Mouse (Mus musculus): Measurements from ENCODE around the gene Gfi1b. TPM values are rescaled to one million over a fixed set of nuclear protein-coding genes. Genes with fewer than 3 reads are reported as not detected.

Gfi1b gene
- polyA plus RNA-seq, 2 experiments = 72.5 to 89.2 TPM

DNA sequence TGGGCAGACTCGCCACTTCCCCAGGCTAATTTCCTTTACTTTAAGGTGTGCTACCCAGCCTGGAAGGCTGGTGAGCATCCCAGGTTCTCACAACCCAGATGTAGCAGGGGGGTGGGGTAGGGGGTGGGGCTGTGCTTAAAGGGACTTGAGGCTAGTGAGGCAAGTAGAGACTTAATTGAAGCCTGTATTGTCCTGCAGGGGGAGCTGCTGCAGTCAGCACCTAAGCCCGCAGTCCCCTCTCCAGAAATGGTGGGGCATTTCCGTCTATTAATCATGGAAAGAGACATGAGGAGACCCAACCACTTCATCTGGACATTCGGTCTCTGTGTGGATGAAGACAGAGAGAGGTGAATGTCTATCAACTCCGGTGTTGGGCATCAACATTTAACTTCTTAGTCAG, 5.4 kb downstream of the Gfi1b start:
- peak overlapping the region; percentile 98 for H3K27ac ChIP-seq
- WGBS (ENCODE audit: insufficient replicate concordance) = 31% methylated on average over 5 of the region's 5 CpGs

DNA sequence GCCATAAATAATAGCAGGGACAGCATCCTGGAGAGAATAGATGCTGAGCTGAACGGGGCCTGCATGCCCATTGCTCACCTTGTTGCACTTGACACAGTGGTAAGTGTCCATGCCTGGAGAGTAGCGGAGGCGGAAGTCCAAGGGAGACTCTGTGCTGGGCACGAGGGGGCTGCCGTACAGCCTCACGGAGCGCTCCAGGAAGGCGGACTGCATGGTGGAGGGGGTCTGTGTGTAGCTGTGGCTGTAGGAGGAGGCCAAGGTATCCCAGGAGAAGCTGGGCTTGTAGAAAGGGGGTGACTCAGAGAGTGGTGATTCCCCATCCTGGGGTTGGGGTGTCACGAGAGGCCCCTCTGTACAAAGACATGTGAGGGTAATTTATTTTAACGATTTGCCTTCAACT, 8.2 kb downstream of the Gfi1b start:
- no peak for DNase-seq (ENCODE audit: low read depth in 3 of 3, low spot score in 3 of 3)
- H3K4me2 ChIP-seq (ENCODE audit: low read depth) = no peak overlapping the region
- peaks cover 81% of the 10 kb centered on the region for H3K36me3 ChIP-seq (replicated peaks; ENCODE audit: control insufficient read depth, insufficient read depth, low read depth)
- H3K4me1 ChIP-seq (replicated peaks; ENCODE audit: control insufficient read depth in 2 of 2, insufficient read depth in 2 of 2, low read length in 1 of 2) = peaks cover 41 to 58% of the 10 kb centered on the region in 2 experiments
- no peaks in the 10 kb centered on the region for H3K9me3 ChIP-seq (ENCODE audit: control insufficient read depth, low read length)
- H3K4me3 ChIP-seq (ENCODE audit: insufficient read depth in 1 of 2, low read depth in 2 of 2, low read length in 2 of 2) = no peak overlapping the region
- H3K27ac ChIP-seq = no peak overlapping the region
- H3K9ac ChIP-seq (replicated peaks) = no peak overlapping the region
- H3K27me3 ChIP-seq (ENCODE audit: control insufficient read depth, insufficient read depth, low read length) = no peaks in the 10 kb centered on the region
- TF ChIP-seq CTCF (IDR thresholded peaks at IDR 0.05; ENCODE audit: low read depth) (no peak), EP300 (IDR thresholded peaks at IDR 0.05; ENCODE audit: low read depth) (no peak)
- ATAC-seq (ENCODE audit: insufficient read depth) = no peak
- 91% methylated on average over 10 of the region's 10 CpGs for WGBS (ENCODE audit: insufficient replicate concordance)

More for the DNA sequence above, 5.4 kb downstream of the Gfi1b start:
- peaks cover 68% of the 10 kb centered on the region for H3K36me3 ChIP-seq (replicated peaks; ENCODE audit: control insufficient read depth, insufficient read depth, low read depth)
- no peak for DNase-seq (ENCODE audit: low read depth in 3 of 3, low spot score in 3 of 3)
- peak overlapping the region; percentile 96 for H3K4me2 ChIP-seq (ENCODE audit: low read depth)
- ATAC-seq (ENCODE audit: insufficient read depth) = peak; percentile 38; the same call in 1 of the 2 replicates
- peak overlapping the region; percentile 83 for H3K9ac ChIP-seq (replicated peaks)
- no peaks in the 10 kb centered on the region for H3K9me3 ChIP-seq (ENCODE audit: control insufficient read depth, low read length)
- H3K27me3 ChIP-seq (ENCODE audit: control insufficient read depth, insufficient read depth, low read length) = no peaks in the 10 kb centered on the region
- peak overlapping the region; percentile 82 to 88 for H3K4me3 ChIP-seq (ENCODE audit: insufficient read depth in 1 of 2, low read depth in 2 of 2, low read length in 2 of 2)
- H3K4me1 ChIP-seq (replicated peaks; ENCODE audit: control insufficient read depth in 2 of 2, insufficient read depth in 2 of 2, low read length in 1 of 2) = peaks cover 38 to 51% of the 10 kb centered on the region in 2 experiments
- TF ChIP-seq EP300 (IDR thresholded peaks at IDR 0.05; ENCODE audit: low read depth) (no peak), CTCF (IDR thresholded peaks at IDR 0.05; ENCODE audit: low read depth) (peak; percentile 77)

DNA sequence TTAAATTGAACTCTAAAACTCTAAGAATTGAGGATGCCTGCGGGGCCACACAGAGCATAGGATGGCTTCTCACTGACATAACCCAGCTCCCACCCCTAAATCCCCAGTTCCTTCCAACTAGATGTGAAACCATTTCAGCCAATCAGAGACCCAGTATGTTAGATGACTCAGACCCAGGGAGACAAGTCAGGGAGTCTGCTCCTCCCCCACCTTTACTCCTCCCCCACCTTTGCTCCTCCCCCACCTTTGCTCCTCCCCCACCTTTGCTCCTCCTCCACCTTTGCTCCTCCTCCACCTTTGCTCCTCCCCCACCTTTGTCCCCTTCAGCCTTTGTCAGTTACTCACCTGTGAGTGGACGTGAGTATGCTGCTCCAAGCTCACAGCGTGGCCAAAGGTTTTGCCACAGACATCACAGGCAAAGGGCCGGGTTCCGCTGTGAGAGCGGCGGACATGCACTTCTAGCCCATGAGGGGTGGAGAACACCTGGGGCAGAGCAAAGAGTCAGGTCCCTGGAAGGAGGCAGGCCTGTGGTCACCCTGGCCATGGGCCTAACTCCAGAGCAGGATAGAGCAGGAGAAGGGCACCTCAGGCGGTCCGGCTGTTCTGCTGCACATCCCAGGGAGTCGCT, 9.2 kb downstream of the Gfi1b start:
- Histone ChIP-seq H3K27ac (peak overlapping the region; percentile 21; the same call in 1 of the 2 replicates), H3K9ac (replicated peaks) (no peak overlapping the region), H3K4me1 (replicated peaks; ENCODE audit: control insufficient read depth in 2 of 2, insufficient read depth in 2 of 2, low read length in 1 of 2) (peaks cover 41 to 57% of the 10 kb centered on the region in 2 experiments), H3K27me3 (ENCODE audit: control insufficient read depth, insufficient read depth, low read length) (no peaks in the 10 kb centered on the region), H3K36me3 (replicated peaks; ENCODE audit: control insufficient read depth, insufficient read depth, low read depth) (peaks cover 80% of the 10 kb centered on the region), H3K4me3 (ENCODE audit: insufficient read depth in 1 of 2, low read depth in 2 of 2, low read length in 2 of 2) (no peak overlapping the region), H3K9me3 (ENCODE audit: control insufficient read depth, low read length) (no peaks in the 10 kb centered on the region), H3K4me2 (ENCODE audit: low read depth) (no peak overlapping the region)
- TF ChIP-seq CTCF (IDR thresholded peaks at IDR 0.05; ENCODE audit: low read depth) = no peak
- no peak for TF ChIP-seq EP300 (IDR thresholded peaks at IDR 0.05; ENCODE audit: low read depth)
- 85% methylated on average over 10 of the region's 10 CpGs for WGBS (ENCODE audit: insufficient replicate concordance)
- DNase-seq (ENCODE audit: low read depth in 3 of 3, low spot score in 3 of 3) (no peak), ATAC-seq (ENCODE audit: insufficient read depth) (no peak)

DNA sequence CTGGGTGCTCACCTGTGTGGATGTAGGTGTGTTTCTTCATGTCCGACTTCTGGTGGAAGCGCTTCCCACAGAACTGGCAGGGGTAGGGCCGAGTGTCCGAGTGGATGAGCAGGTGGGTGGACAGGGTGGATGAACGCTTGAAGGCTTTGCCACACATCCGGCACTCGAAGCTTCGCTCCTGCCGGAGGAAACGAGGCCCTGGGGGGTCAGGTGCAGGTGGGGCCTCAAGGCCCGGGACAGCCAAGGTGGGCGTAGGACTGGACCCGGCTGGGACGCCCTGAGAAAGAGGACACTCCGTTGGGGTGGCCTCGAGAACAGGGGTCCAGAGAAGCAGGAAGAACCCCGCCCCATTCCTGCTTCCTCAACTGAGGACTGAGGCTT, 10.4 kb downstream of the Gfi1b start:
- DNase-seq (ENCODE audit: low read depth in 3 of 3, low spot score in 3 of 3) (no peak), ATAC-seq (ENCODE audit: insufficient read depth) (no peak)
- Histone ChIP-seq H3K27me3 (ENCODE audit: control insufficient read depth, insufficient read depth, low read length) (no peaks in the 10 kb centered on the region), H3K27ac (no peak overlapping the region), H3K4me1 (replicated peaks; ENCODE audit: control insufficient read depth in 2 of 2, insufficient read depth in 2 of 2, low read length in 1 of 2) (peaks cover 42 to 57% of the 10 kb centered on the region in 2 experiments), H3K9ac (replicated peaks) (no peak overlapping the region), H3K9me3 (ENCODE audit: control insufficient read depth, low read length) (no peaks in the 10 kb centered on the region), H3K4me3 (ENCODE audit: insufficient read depth in 1 of 2, low read depth in 2 of 2, low read length in 2 of 2) (no peak overlapping the region), H3K36me3 (replicated peaks; ENCODE audit: control insufficient read depth, insufficient read depth, low read depth) (peaks cover 80% of the 10 kb centered on the region), H3K4me2 (ENCODE audit: low read depth) (no peak overlapping the region)
- 83% methylated on average over 17 of the region's 17 CpGs for WGBS (ENCODE audit: insufficient replicate concordance)
- TF ChIP-seq CTCF (IDR thresholded peaks at IDR 0.05; ENCODE audit: low read depth) (no peak), EP300 (IDR thresholded peaks at IDR 0.05; ENCODE audit: low read depth) (no peak)

- H3K27ac ChIP-seq = peak overlapping the region; percentile 18
- DNase-seq (ENCODE audit: low read depth in 3 of 3, low spot score in 3 of 3) (no peak), ATAC-seq (ENCODE audit: insufficient read depth) (no peak)
- no peaks in the 10 kb centered on the region for H3K27me3 ChIP-seq (ENCODE audit: control insufficient read depth, insufficient read depth, low read length)
- H3K9me3 ChIP-seq (ENCODE audit: control insufficient read depth, low read length) = no peaks in the 10 kb centered on the region
- no peak overlapping the region for H3K9ac ChIP-seq (replicated peaks)
- H3K4me2 ChIP-seq (ENCODE audit: low read depth) = no peak overlapping the region
- 86% methylated on average over 12 of the region's 12 CpGs for WGBS (ENCODE audit: insufficient replicate concordance)
- peaks cover 41 to 57% of the 10 kb centered on the region in 2 experiments for H3K4me1 ChIP-seq (replicated peaks; ENCODE audit: control insufficient read depth in 2 of 2, insufficient read depth in 2 of 2, low read length in 1 of 2)
- 0 out of 2 replicates have a peak, but pooled peaks have one; percentile 16 for TF ChIP-seq CTCF (IDR thresholded peaks at IDR 0.05; ENCODE audit: low read depth)
- no peak for TF ChIP-seq EP300 (IDR thresholded peaks at IDR 0.05; ENCODE audit: low read depth)
- peaks cover 77% of the 10 kb centered on the region for H3K36me3 ChIP-seq (replicated peaks; ENCODE audit: control insufficient read depth, insufficient read depth, low read depth)
- no peak overlapping the region for H3K4me3 ChIP-seq (ENCODE audit: insufficient read depth in 1 of 2, low read depth in 2 of 2, low read length in 2 of 2)
Measured at GRCm38 (mm10) chr2:28610716-28611406, 10.9 kb downstream of the Gfi1b start.
